ENCODE assay signal across 11 mouse cellular contexts in the genomic region with DNA sequence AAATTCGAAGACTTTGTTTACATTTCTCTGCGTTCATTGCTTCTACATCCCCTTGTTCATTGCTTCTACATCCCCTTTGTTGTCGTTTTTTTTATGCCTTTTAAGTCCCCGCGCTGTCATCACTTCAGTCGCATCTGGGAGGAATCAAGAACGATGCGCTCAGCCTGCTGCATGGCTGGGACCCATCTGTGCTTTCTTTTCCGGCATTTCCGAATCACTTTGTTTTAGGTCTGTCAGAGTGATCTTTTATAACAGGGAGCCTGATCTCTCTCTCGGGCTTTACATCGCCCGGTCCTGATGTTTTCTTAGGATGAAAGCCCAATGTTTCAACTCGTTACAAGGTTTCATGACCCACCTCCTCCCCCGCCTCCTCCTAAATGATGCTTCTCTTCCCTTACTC. TPM values are rescaled to one million over a fixed set of nuclear protein-coding genes. Genes with fewer than 3 reads are reported as not detected.
DNase-seq lines count a peak whose midpoint lies in the region; ATAC-seq lines count a peak whose summit lies in the region.
"Had no signal": no experiment of that assay in that cellular context is flagged by ENCODE, and none has a peak within 500 bp of the region (broad histone marks: within the 10 kb centered on the region; RNA-seq: fewer than 3 reads in every experiment).

No protein-coding gene starts in this region.

- peak overlapping the region; percentile 35 for H3K4me2 ChIP-seq in embryonic facial prominence, embryonic 12.5 days (replicated peaks)
- H3K4me2 ChIP-seq in limb, embryonic 13.5 days (replicated peaks): peak overlapping the region; percentile 56
- H3K4me2 ChIP-seq in liver, embryonic 11.5 days: no peak overlapping the region

- no peak overlapping the region for H3K4me3 ChIP-seq in embryonic facial prominence, embryonic 12.5 days
- peak overlapping the region; percentile 26 for H3K4me3 ChIP-seq in limb, embryonic 13.5 days
- no peak overlapping the region for H3K4me3 ChIP-seq in liver, embryonic 11.5 days (ENCODE audit: low read depth, low read length)

- peaks cover 21% of the 10 kb centered on the region; the same call in 1 of the 2 replicates for H3K4me1 ChIP-seq in embryonic facial prominence, embryonic 12.5 days
- peaks cover 32% of the 10 kb centered on the region for H3K4me1 ChIP-seq in limb, embryonic 13.5 days
- H3K4me1 ChIP-seq in liver, embryonic 11.5 days (replicated peaks; ENCODE audit: control insufficient read depth, insufficient read depth, low read length): no peaks in the 10 kb centered on the region

- DNase-seq in kidney, postnatal 14 days: peak; percentile 3
- no peak for DNase-seq in kidney, adult 11 months
- peak; percentile 61 for DNase-seq in embryo, embryonic 10 days (ENCODE audit: low spot score)
- DNase-seq in right cerebral cortex, adult 18-20 months: no peak
- DNase-seq in cerebellum, postnatal 4 days (ENCODE audit: low spot score in 2 of 2): no peak
- no peak for DNase-seq in liver, embryonic 11.5 days (ENCODE audit: low spot score)
- DNase-seq: heart, postnatal 10 days; lung, postnatal 10 days; thymus, postnatal 4 days had no signal

- WGBS in embryonic facial prominence, embryonic 12.5 days: 26% methylated on average over 15 of the region's 15 CpGs
- 9% methylated on average over 15 of the region's 15 CpGs for WGBS in limb, embryonic 13.5 days
- 62% methylated on average over 15 of the region's 15 CpGs for WGBS in liver, embryonic 11.5 days

- no peaks in the 10 kb centered on the region for H3K9me3 ChIP-seq in embryonic facial prominence, embryonic 12.5 days
- no peaks in the 10 kb centered on the region for H3K9me3 ChIP-seq in limb, embryonic 13.5 days
- H3K9me3 ChIP-seq in liver, embryonic 11.5 days (ENCODE audit: control insufficient read depth, low read length): no peaks in the 10 kb centered on the region

- no peaks in the 10 kb centered on the region for H3K36me3 ChIP-seq in embryonic facial prominence, embryonic 12.5 days
- no peaks in the 10 kb centered on the region for H3K36me3 ChIP-seq in limb, embryonic 13.5 days
- H3K36me3 ChIP-seq in liver, embryonic 11.5 days (ENCODE audit: control insufficient read depth, insufficient read depth, low read length): no peaks in the 10 kb centered on the region

- no peaks in the 10 kb centered on the region for H3K27me3 ChIP-seq in embryonic facial prominence, embryonic 12.5 days
- peaks cover 2% of the 10 kb centered on the region; the same call in 1 of the 2 replicates for H3K27me3 ChIP-seq in limb, embryonic 13.5 days
- H3K27me3 ChIP-seq in liver, embryonic 11.5 days (replicated peaks; ENCODE audit: control insufficient read depth, insufficient read depth, low read length): no peaks in the 10 kb centered on the region

- H3K27ac ChIP-seq in embryonic facial prominence, embryonic 12.5 days: 0 out of 2 replicates have a peak overlapping the region, but pooled peaks have one; percentile 57
- H3K27ac ChIP-seq in limb, embryonic 13.5 days: 0 out of 2 replicates have a peak overlapping the region, but pooled peaks have one; percentile 33
- H3K27ac ChIP-seq in liver, embryonic 11.5 days (ENCODE audit: low read depth, low read length): no peak overlapping the region

- ATAC-seq in embryonic facial prominence, embryonic 12.5 days (ENCODE audit: insufficient number of reproducible peaks, insufficient read depth, low FRiP score, low TSS enrichment): 0 out of 2 replicates have a peak, but pooled peaks have one; percentile 28
- peak; percentile 72 for ATAC-seq in limb, embryonic 13.5 days (ENCODE audit: low FRiP score, low read depth)
- no peak for ATAC-seq in liver, embryonic 11.5 days (replicated peaks; ENCODE audit: low FRiP score)

- H3K9ac ChIP-seq in embryonic facial prominence, embryonic 12.5 days: no peak overlapping the region
- H3K9ac ChIP-seq in limb, embryonic 13.5 days: no peak overlapping the region
- H3K9ac ChIP-seq in liver, embryonic 11.5 days (ENCODE audit: low read depth, low read length): no peak overlapping the region

RNA-seq across cellular contexts. Expression of a gene that starts 44.0 kb away (rescaled TPM):
- polyA plus RNA-seq in embryonic facial prominence, embryonic 12.5 days (2016; fragmentation: Nextera tagmentation; extraction: Ambion mirVana): not detected in 2 replicates
- not detected in 2 replicates for polyA plus RNA-seq in limb, embryonic 13.5 days (2015; fragmentation: Nextera tagmentation; extraction: Ambion mirVana)
- polyA plus RNA-seq in liver, embryonic 11.5 days (2014; fragmentation: Nextera tagmentation; extraction: Ambion mirVana): not detected in 2 replicates

Comparison
In these comparisons a context has a peak if more than half of its experiments do, and no peak if none do; other contexts are left out.
1. DNase-seq: peak in kidney, postnatal 14 days (single experiment) and embryo, embryonic 10 days (single experiment); none in kidney, adult 11 months (single experiment), right cerebral cortex, adult 18-20 months (single experiment), cerebellum, postnatal 4 days (0 of 2) and liver, embryonic 11.5 days (single experiment).